Mouse (Mus musculus) stomach, embryonic 16.5 days (tissue): Measurements from ENCODE around the gene Olfr294. TPM values are rescaled to one million over a fixed set of nuclear protein-coding genes. Genes with fewer than 3 reads are reported as not detected.

Experiments used
- ATAC-seq: fragments of 200-750 bp; cut with Nextera tagmentation; 2 replicates; pipeline ENCODE4 v1.8.0; 2017; ENCODE audit warnings: moderate number of reproducible peaks, moderate TSS enrichment; ENCODE audit not compliant: insufficient read depth, low FRiP score
- H3K27ac ChIP-seq: fragments of 300-500 bp; sonication (generic); 2 replicates; pipeline ENCODE4 v1.5.1; 2014; ENCODE audit warnings: low read length
- H3K27me3 ChIP-seq: fragments of 300-500 bp; sonication (generic); 2 replicates; pipeline ENCODE4 v1.6.1; 2014; ENCODE audit warnings: low read length, control low read depth, mixed read lengths; ENCODE audit not compliant: control insufficient read depth, insufficient read depth
- H3K36me3 ChIP-seq: fragments of 300-500 bp; sonication (generic); 2 replicates; pipeline ENCODE4 v1.6.1; 2014; ENCODE audit warnings: low read length; ENCODE audit not compliant: control insufficient read depth, insufficient read depth
- H3K4me1 ChIP-seq: fragments of 300-500 bp; sonication (generic); 2 replicates; pipeline ENCODE4 v1.6.1; 2014; ENCODE audit warnings: low read length, control low read depth, mixed read lengths; ENCODE audit not compliant: control insufficient read depth, insufficient read depth
- H3K4me2 ChIP-seq: fragments of 300-500 bp; sonication (generic); 2 replicates; pipeline ENCODE4 v1.6.1; 2014; ENCODE audit warnings: low read depth, low read length, mixed read lengths
- H3K4me3 ChIP-seq: fragments of 300-500 bp; sonication (generic); replicated peaks from 2 replicates; pipeline ENCODE4 v1.5.1; 2014; ENCODE audit warnings: mild to moderate bottlenecking, low read length
- H3K9ac ChIP-seq: fragments of 300-500 bp; sonication (generic); 2 replicates; pipeline ENCODE4 v1.6.1; 2014; ENCODE audit warnings: low read length
- H3K9me3 ChIP-seq: fragments of 300-500 bp; sonication (generic); replicated peaks from 2 replicates; pipeline ENCODE4 v1.6.1; 2016; ENCODE audit warnings: low read length, control low read depth; ENCODE audit not compliant: control insufficient read depth
- WGBS: fragments of 180-500 bp; shearing (Covaris S2); extraction: QIAGEN DNeasy Blood & Tissue Kit; methylation state at CpG from one replicate; pipeline ENCODE4 v1.1.7; 2014; 5-methylcytosine and 5-hydroxymethylcytosine counted together
- polyA plus RNA-seq: library from polyadenylated mRNA; unstranded; fragments of >200 nt; fragmentation: Nextera tagmentation; extraction: Ambion mirVana; gene quantifications from 2 replicates; pipeline ENCODE4 v1.2.1, GENCODE M21; 2015

Olfr294 gene
- not detected in 2 replicates for polyA plus RNA-seq

GRCm38 (mm10) chr7:86616543-86616942 is at the start of gene Olfr294:
Olfr294 (minus strand) TSS chr7:86616643.
- H3K4me2 ChIP-seq, result no peak within 1 kb of the TSS
- no peak for ATAC-seq
- no peak within 1 kb of the TSS for H3K27ac ChIP-seq
- H3K9me3 ChIP-seq, result no peaks in the 10 kb centered on the region
- no peak within 1 kb of the TSS for H3K9ac ChIP-seq
- H3K4me1 ChIP-seq, result no peaks in the 10 kb centered on the region
- H3K4me3 ChIP-seq, result no peak within 1 kb of the TSS
- H3K36me3 ChIP-seq, result no peaks in the 10 kb centered on the region
- H3K27me3 ChIP-seq, result no peaks in the 10 kb centered on the region
- WGBS, result 49% methylated on average over 2 of the region's 2 CpGs

DNA sequence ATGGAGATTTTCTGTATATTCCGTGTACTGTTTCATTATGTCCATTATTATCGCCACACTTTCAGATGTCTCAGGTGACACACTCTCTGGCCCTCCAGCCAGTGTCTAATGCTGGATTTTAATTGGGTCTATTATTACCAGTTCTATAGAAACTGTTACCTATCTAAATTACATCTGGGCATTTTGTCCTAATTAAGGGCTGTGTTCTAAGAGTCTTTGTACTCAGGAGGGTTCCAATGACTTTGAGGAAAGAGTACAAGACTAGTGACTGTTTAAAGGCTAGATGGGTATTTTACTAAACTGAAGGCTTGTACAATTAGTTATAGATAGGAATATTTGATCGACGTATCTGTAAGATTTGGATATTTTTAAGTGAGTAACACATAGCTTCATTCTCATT is 32.3 kb upstream of the Olfr294 start, which contains the start of gene Olfr293:
TSS of gene Olfr293 (plus strand) at position 301 of the 400 bp plus-strand sequence.
- H3K4me3 ChIP-seq, result no peak within 1 kb of the TSS
- 89% methylated on average over 4 of the region's 4 CpGs for WGBS
- no peaks in the 10 kb centered on the region for H3K36me3 ChIP-seq
- no peak within 1 kb of the TSS for H3K27ac ChIP-seq
- H3K4me2 ChIP-seq, result no peak within 1 kb of the TSS
- no peak for ATAC-seq
- H3K9me3 ChIP-seq, result no peaks in the 10 kb centered on the region
- no peak within 1 kb of the TSS for H3K9ac ChIP-seq
- no peaks in the 10 kb centered on the region for H3K4me1 ChIP-seq
- H3K27me3 ChIP-seq, result no peaks in the 10 kb centered on the region

- no peak within 1 kb of the TSS for H3K4me2 ChIP-seq
Observed at GRCm38 (mm10) chr7:86583562-86583961, 32.9 kb downstream of the Olfr294 start, which contains the start of gene Olfr295. Olfr295 (plus strand) TSS chr7:86583862.

More at GRCm38 (mm10) chr7:86583562-86583961, 32.9 kb downstream of the Olfr294 start, which contains the start of gene Olfr295:
- no peak for ATAC-seq
- Histone ChIP-seq H3K36me3 (no peaks in the 10 kb centered on the region), H3K4me3 (no peak within 1 kb of the TSS), H3K4me1 (no peaks in the 10 kb centered on the region), H3K9ac (no peak within 1 kb of the TSS), H3K27me3 (no peaks in the 10 kb centered on the region), H3K27ac (no peak within 1 kb of the TSS), H3K9me3 (no peaks in the 10 kb centered on the region)
- WGBS, result 84% methylated on average over 2 of the region's 2 CpGs

Other genes with a start within 250 kb of the Olfr294 start
- not detected in 2 replicates for gene Olfr305, start 249.7 kb downstream of the Olfr294 start, polyA plus RNA-seq
- gene Olfr304, start 230.0 kb downstream of the Olfr294 start, polyA plus RNA-seq, result not detected in 2 replicates
- gene Olfr303, start 218.9 kb downstream of the Olfr294 start, polyA plus RNA-seq, result not detected in 2 replicates
- not detected in 2 replicates for gene Olfr301, start 212.8 kb downstream of the Olfr294 start, polyA plus RNA-seq
- not detected in 2 replicates for gene Olfr299, start 156.7 kb downstream of the Olfr294 start, polyA plus RNA-seq
- gene Olfr298, start 124.2 kb downstream of the Olfr294 start, polyA plus RNA-seq, result not detected in 2 replicates
- not detected in 2 replicates for gene Olfr297, start 96.7 kb downstream of the Olfr294 start, polyA plus RNA-seq
- gene Olfr295, start 32.8 kb downstream of the Olfr294 start, polyA plus RNA-seq, result not detected in 2 replicates
- gene Olfr293, start 32.4 kb upstream of the Olfr294 start, polyA plus RNA-seq, result not detected in 2 replicates
- gene Olfr292, start 71.7 kb upstream of the Olfr294 start, polyA plus RNA-seq, result not detected in 2 replicates
- gene Folh1, start 159.3 kb upstream of the Olfr294 start, polyA plus RNA-seq, result 0.10 and 0.22 TPM in 2 replicates
- gene Vmn2r77, start 178.4 kb upstream of the Olfr294 start, polyA plus RNA-seq, result not detected in 2 replicates